Mouse (Mus musculus) small intestine, adult 2 months (tissue): Measurements from ENCODE around the gene Btg2.

Experiments used
- CTCF ChIP-seq: fragments of 200-500 bp; IDR thresholded peaks from 2 replicates; pipeline ENCODE4 v1.5.1; 2012; ENCODE audit warnings: low read depth, mild to moderate bottlenecking, control low read depth, inconsistent platforms, low read length, moderate library complexity, mixed read lengths; ENCODE audit not compliant: insufficient replicate concordance, insufficient read length; ENCODE audit errors: extremely low read depth
- POLR2A ChIP-seq: fragments of 200-500 bp; IDR thresholded peaks from 2 replicates; pipeline ENCODE4 v1.6.1; 2012; ENCODE audit warnings: low read depth, mild to moderate bottlenecking, control low read depth, inconsistent platforms, low read length, moderate library complexity

- TF ChIP-seq CTCF (no peak), POLR2A (no peak)
Observed at GRCm38 (mm10) chr1:134065241-134065809, 13.6 kb downstream of the Btg2 start.
